Mouse (Mus musculus) C2C12 (cell line): ENCODE results near the gene Clcn3.

ENCODE experiments used
- CEBPB ChIP-seq: IDR thresholded peaks from one replicate; pipeline ENCODE4 v1.6.1; 2011; ENCODE audit warnings: low read depth, mild to moderate bottlenecking, control low read depth, moderate library complexity
- CTCF ChIP-seq: IDR thresholded peaks from one replicate; pipeline ENCODE4 v1.5.1; 2011; ENCODE audit not compliant: control insufficient read depth, insufficient read depth, insufficient read length
- FOSL1 ChIP-seq: IDR thresholded peaks from one replicate; pipeline ENCODE4 v1.8.0; 2011; ENCODE audit warnings: mild to moderate bottlenecking, low read length; ENCODE audit not compliant: poor library complexity, insufficient read depth, severe bottlenecking
- MAX ChIP-seq: IDR thresholded peaks from one replicate; pipeline ENCODE4 v1.6.1; 2011; ENCODE audit warnings: mild to moderate bottlenecking, control low read depth
- MYOD1 ChIP-seq: IDR thresholded peaks from one replicate; pipeline ENCODE4 v1.6.1; 2011; ENCODE audit warnings: low read depth; ENCODE audit not compliant: control insufficient read depth, insufficient read length
- MYOG ChIP-seq: IDR thresholded peaks from one replicate; pipeline ENCODE4 v1.6.1; 2011; ENCODE audit not compliant: control insufficient read depth, insufficient read length; ENCODE audit errors: extremely low read depth
- USF1 ChIP-seq: IDR thresholded peaks from one replicate; pipeline ENCODE4 v1.6.1; 2011; ENCODE audit warnings: low read depth, mild to moderate bottlenecking, control low read depth, moderate library complexity

DNA sequence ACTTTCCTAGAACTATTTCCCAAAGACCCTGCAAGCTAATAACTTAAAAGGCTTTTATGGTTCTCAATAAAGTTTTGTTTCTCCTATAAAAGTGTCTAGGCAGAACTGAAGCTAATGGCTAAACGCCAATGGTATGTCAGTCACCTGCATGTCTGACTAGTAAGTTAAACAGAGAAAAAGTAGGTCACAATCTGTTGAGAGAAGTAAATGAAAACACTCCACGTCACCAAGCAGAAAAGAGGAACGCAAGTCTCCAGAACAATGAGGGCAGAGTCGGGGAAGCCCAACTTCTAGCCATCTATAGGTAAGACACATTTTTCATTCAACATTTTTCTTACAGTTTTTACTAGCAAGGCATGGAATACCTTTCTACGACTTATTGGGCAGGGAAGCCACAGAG, 4.6 kb downstream of the Clcn3 start:
- TF ChIP-seq CTCF (no peak), MAX (no peak), CEBPB (no peak), MYOG (no peak), USF1 (no peak), FOSL1 (no peak), MYOD1 (no peak)
